Mouse (Mus musculus) liver, embryonic 16.5 days (tissue): ENCODE measurements around the gene Rab11fip4. TPM values are rescaled to one million over a fixed set of nuclear protein-coding genes. Genes with fewer than 3 reads are reported as not detected.

Source experiments
- ATAC-seq: fragments of 200-750 bp; cut with Nextera tagmentation; 2 replicates; pipeline ENCODE4 v1.8.0; 2017; ENCODE audit warnings: low read depth, mild to moderate bottlenecking, moderate number of reproducible peaks, moderate library complexity
- H3K27ac ChIP-seq: fragments of 300-500 bp; sonication (generic); 2 replicates; pipeline ENCODE4 v1.5.1; 2014; ENCODE audit warnings: mild to moderate bottlenecking, low read length
- H3K27me3 ChIP-seq: fragments of 300-500 bp; sonication (generic); 2 replicates; pipeline ENCODE4 v1.6.1; 2014; ENCODE audit warnings: low read depth, low read length, mixed read lengths; ENCODE audit not compliant: control insufficient read depth, insufficient read depth
- H3K36me3 ChIP-seq: fragments of 300-500 bp; sonication (generic); 2 replicates; pipeline ENCODE4 v1.6.1; 2014; ENCODE audit warnings: mild to moderate bottlenecking; ENCODE audit not compliant: control insufficient read depth, insufficient read depth
- H3K4me1 ChIP-seq: fragments of 300-500 bp; sonication (generic); 2 replicates; pipeline ENCODE4 v1.6.1; 2014; ENCODE audit warnings: low read depth, low read length, mixed read lengths; ENCODE audit not compliant: control insufficient read depth
- H3K4me2 ChIP-seq: fragments of 300-500 bp; sonication (generic); 2 replicates; pipeline ENCODE4 v1.6.1; 2014; ENCODE audit warnings: low read depth, low read length, mixed read lengths
- H3K4me3 ChIP-seq: fragments of 300-500 bp; sonication (generic); 2 replicates; pipeline ENCODE4 v1.5.1; 2014; ENCODE audit warnings: low read depth, mild to moderate bottlenecking, low read length
- H3K9ac ChIP-seq: fragments of 300-500 bp; sonication (generic); 2 replicates; pipeline ENCODE4 v1.6.1; 2014; ENCODE audit warnings: low read depth, low read length
- H3K9me3 ChIP-seq: fragments of 300-500 bp; sonication (generic); replicated peaks from 2 replicates; pipeline ENCODE4 v1.6.1; 2016; ENCODE audit warnings: low read length; ENCODE audit not compliant: control insufficient read depth
- WGBS: fragments of 180-500 bp; shearing (Covaris S2); extraction: QIAGEN DNeasy Blood & Tissue Kit; methylation state at CpG from one replicate; pipeline ENCODE4 v1.1.7; 2014; ENCODE audit not compliant: insufficient replicate concordance; 5-methylcytosine and 5-hydroxymethylcytosine counted together
- polyA plus RNA-seq: library from polyadenylated mRNA; unstranded; fragments of >200 nt; fragmentation: Nextera tagmentation; extraction: Ambion mirVana; gene quantifications from 2 replicates; pipeline ENCODE4 v1.2.1, GENCODE M21; 2015

The Rab11fip4 gene
- polyA plus RNA-seq, 1 experiment from 2014 or later = 1.3 TPM

GRCm38 (mm10) chr11:79643730-79644129, 52.7 kb downstream of the Rab11fip4 start:
- 68% methylated on average over 9 of the region's 9 CpGs for WGBS
- H3K9ac ChIP-seq = no peak overlapping the region
- no peaks in the 10 kb centered on the region for H3K36me3 ChIP-seq
- H3K4me1 ChIP-seq = no peaks in the 10 kb centered on the region; the same call in 1 of the 2 replicates
- no peaks in the 10 kb centered on the region for H3K27me3 ChIP-seq
- ATAC-seq = no peak
- no peak overlapping the region for H3K4me3 ChIP-seq
- no peak overlapping the region for H3K4me2 ChIP-seq
- no peak overlapping the region for H3K27ac ChIP-seq
- no peaks in the 10 kb centered on the region for H3K9me3 ChIP-seq

- H3K9me3 ChIP-seq = no peaks in the 10 kb centered on the region
- no peaks in the 10 kb centered on the region for H3K27me3 ChIP-seq
- H3K36me3 ChIP-seq = no peaks in the 10 kb centered on the region
- H3K27ac ChIP-seq = no peak overlapping the region
- no peaks in the 10 kb centered on the region; the same call in 1 of the 2 replicates for H3K4me1 ChIP-seq
- no peak overlapping the region for H3K4me3 ChIP-seq
- no peak overlapping the region for H3K9ac ChIP-seq
- H3K4me2 ChIP-seq = no peak overlapping the region
- no peak for ATAC-seq
- WGBS = 51% methylated on average over 8 of the region's 8 CpGs
These were observed 53.7 kb downstream of the Rab11fip4 start for GRCm38 (mm10) chr11:79644717-79645191.

- no peaks in the 10 kb centered on the region for H3K27me3 ChIP-seq
- WGBS = 57% methylated on average over 5 of the region's 5 CpGs
- no peak overlapping the region for H3K27ac ChIP-seq
- no peak overlapping the region for H3K4me3 ChIP-seq
- H3K4me2 ChIP-seq = no peak overlapping the region
- H3K9me3 ChIP-seq = no peaks in the 10 kb centered on the region
- no peaks in the 10 kb centered on the region for H3K36me3 ChIP-seq
- no peak overlapping the region for H3K9ac ChIP-seq
- H3K4me1 ChIP-seq = no peaks in the 10 kb centered on the region; the same call in 1 of the 2 replicates
- ATAC-seq = no peak
These were observed 55.0 kb downstream of the Rab11fip4 start for GRCm38 (mm10) chr11:79646026-79646425.

- Histone ChIP-seq H3K9ac (no peak overlapping the region), H3K27me3 (no peaks in the 10 kb centered on the region), H3K4me2 (no peak overlapping the region), H3K36me3 (no peaks in the 10 kb centered on the region), H3K27ac (no peak overlapping the region), H3K4me3 (no peak overlapping the region), H3K9me3 (no peaks in the 10 kb centered on the region), H3K4me1 (no peaks in the 10 kb centered on the region; the same call in 1 of the 2 replicates)
- no peak for ATAC-seq
- 54% methylated on average over 12 of the region's 12 CpGs for WGBS
These were observed 55.6 kb downstream of the Rab11fip4 start for GRCm38 (mm10) chr11:79646467-79647070.

GRCm38 (mm10) chr11:79647071-79647501, 56.1 kb downstream of the Rab11fip4 start:
- Histone ChIP-seq H3K4me2 (no peak overlapping the region), H3K9ac (no peak overlapping the region), H3K4me3 (no peak overlapping the region), H3K36me3 (no peaks in the 10 kb centered on the region), H3K4me1 (peaks cover 3% of the 10 kb centered on the region), H3K9me3 (no peaks in the 10 kb centered on the region), H3K27me3 (no peaks in the 10 kb centered on the region), H3K27ac (no peak overlapping the region)
- ATAC-seq = no peak
- WGBS = 51% methylated on average over 8 of the region's 8 CpGs

- 26% methylated on average over 5 of the region's 5 CpGs for WGBS
- no peaks in the 10 kb centered on the region for H3K9me3 ChIP-seq
- no peak for ATAC-seq
These were observed 59.4 kb downstream of the Rab11fip4 start for GRCm38 (mm10) chr11:79650359-79650835.

GRCm38 (mm10) chr11:79652257-79652656, 61.2 kb downstream of the Rab11fip4 start:
- no peaks in the 10 kb centered on the region for H3K27me3 ChIP-seq
- WGBS = 33% methylated on average over 9 of the region's 9 CpGs
- H3K9ac ChIP-seq = no peak overlapping the region
- peaks cover 9% of the 10 kb centered on the region for H3K4me1 ChIP-seq
- no peaks in the 10 kb centered on the region for H3K9me3 ChIP-seq
- ATAC-seq = peak; percentile 37
- H3K36me3 ChIP-seq = no peaks in the 10 kb centered on the region
- H3K27ac ChIP-seq = no peak overlapping the region
- no peak overlapping the region for H3K4me2 ChIP-seq
- H3K4me3 ChIP-seq = no peak overlapping the region

More at GRCm38 (mm10) chr11:79650359-79650835, 59.4 kb downstream of the Rab11fip4 start:
- H3K4me3 ChIP-seq = no peak overlapping the region
- no peak overlapping the region for H3K4me2 ChIP-seq
- no peak overlapping the region for H3K27ac ChIP-seq
- H3K27me3 ChIP-seq = no peaks in the 10 kb centered on the region
- H3K4me1 ChIP-seq = peaks cover 7% of the 10 kb centered on the region
- H3K36me3 ChIP-seq = no peaks in the 10 kb centered on the region
- no peak overlapping the region for H3K9ac ChIP-seq

GRCm38 (mm10) chr11:79652921-79653575, 62.0 kb downstream of the Rab11fip4 start:
- Histone ChIP-seq H3K4me1 (peaks cover 9% of the 10 kb centered on the region), H3K27me3 (no peaks in the 10 kb centered on the region), H3K9ac (no peak overlapping the region), H3K9me3 (no peaks in the 10 kb centered on the region), H3K27ac (no peak overlapping the region), H3K4me3 (no peak overlapping the region), H3K4me2 (no peak overlapping the region), H3K36me3 (no peaks in the 10 kb centered on the region)
- 64% methylated on average over 20 of the region's 20 CpGs for WGBS
- no peak for ATAC-seq

- peak; percentile 88 for ATAC-seq
- 48% methylated on average over 4 of the region's 4 CpGs for WGBS
- no peak overlapping the region for H3K9ac ChIP-seq
- no peaks in the 10 kb centered on the region for H3K9me3 ChIP-seq
- H3K4me3 ChIP-seq = no peak overlapping the region
- H3K4me1 ChIP-seq = peaks cover 9% of the 10 kb centered on the region
- no peaks in the 10 kb centered on the region for H3K36me3 ChIP-seq
- no peaks in the 10 kb centered on the region for H3K27me3 ChIP-seq
- H3K27ac ChIP-seq = no peak overlapping the region
- no peak overlapping the region for H3K4me2 ChIP-seq
These were observed 63.4 kb downstream of the Rab11fip4 start for GRCm38 (mm10) chr11:79654407-79654831.
